Mouse (Mus musculus) left cerebral cortex, adult 9 months (tissue): ENCODE data around the gene Gm5485.

Source experiments
- DNase-seq, 2 experiments: peaks; one replicate each; pipeline ENCODE4 v3.0.0; 2022; ENCODE audit warnings: low spot score in 2 of 2

Gene Gm5485

GRCm38 (mm10) chr16:48412246-48412645, at the start of gene Gm5485:
Gene Gm5485, minus strand, starts transcription at chr16:48412416.
- no peak for DNase-seq

GRCm38 (mm10) chr16:48453264-48453663, 41.0 kb upstream of the Gm5485 start:
- no peak for DNase-seq

GRCm38 (mm10) chr16:48446161-48446925, 34.1 kb upstream of the Gm5485 start:
- DNase-seq = no peak

GRCm38 (mm10) chr16:48444589-48444988, 32.4 kb upstream of the Gm5485 start:
- no peak for DNase-seq

GRCm38 (mm10) chr16:48437476-48437875, 25.3 kb upstream of the Gm5485 start:
- DNase-seq = no peak

GRCm38 (mm10) chr16:48435454-48435853, 23.2 kb upstream of the Gm5485 start:
- no peak for DNase-seq

GRCm38 (mm10) chr16:48431027-48431426, 18.8 kb upstream of the Gm5485 start, which contains the start of gene Morc1:
Gene Morc1, plus strand, starts transcription at chr16:48431237.
- DNase-seq = no peak

GRCm38 (mm10) chr16:48429427-48429826, 17.2 kb upstream of the Gm5485 start:
- no peak for DNase-seq

GRCm38 (mm10) chr16:48424069-48424468, 11.9 kb upstream of the Gm5485 start:
- no peak for DNase-seq

- DNase-seq = no peak
Observed at GRCm38 (mm10) chr16:48422501-48422900, 10.3 kb upstream of the Gm5485 start.

- no peak for DNase-seq
Observed at GRCm38 (mm10) chr16:48419035-48419434, 6.8 kb upstream of the Gm5485 start.

GRCm38 (mm10) chr16:48418557-48418956, 6.3 kb upstream of the Gm5485 start:
- DNase-seq = no peak

GRCm38 (mm10) chr16:48410125-48410524, 2.1 kb downstream of the Gm5485 start:
- DNase-seq = no peak

GRCm38 (mm10) chr16:48409580-48409979, 2.6 kb downstream of the Gm5485 start:
- no peak for DNase-seq

- no peak for DNase-seq
Observed at GRCm38 (mm10) chr16:48405674-48406403, 6.4 kb downstream of the Gm5485 start.

- no peak for DNase-seq
Observed at GRCm38 (mm10) chr16:48404009-48404408, 8.2 kb downstream of the Gm5485 start.

GRCm38 (mm10) chr16:48403423-48403822, 8.8 kb downstream of the Gm5485 start:
- no peak for DNase-seq

- no peak for DNase-seq
Observed at GRCm38 (mm10) chr16:48402963-48403362, 9.3 kb downstream of the Gm5485 start.

GRCm38 (mm10) chr16:48395278-48395677, 16.9 kb downstream of the Gm5485 start:
- DNase-seq = no peak

GRCm38 (mm10) chr16:48386982-48387381, 25.2 kb downstream of the Gm5485 start:
- peak in 1 of 2 experiments; percentile 16 for DNase-seq

- no peak for DNase-seq
Observed at GRCm38 (mm10) chr16:48383582-48384257, 28.5 kb downstream of the Gm5485 start.

GRCm38 (mm10) chr16:48373711-48374485, 38.3 kb downstream of the Gm5485 start:
- no peak for DNase-seq
